Mouse (Mus musculus) lung, embryonic 16.5 days (tissue): ENCODE measurements around the gene Qpctl. TPM values are rescaled to one million over a fixed set of nuclear protein-coding genes. Genes with fewer than 3 reads are reported as not detected.
A peak's percentile ranks its signal among the peaks of the same experiment; 100 is the strongest.

ENCODE experiments used
- ATAC-seq: fragments of 200-750 bp; cut with Nextera tagmentation; 2 replicates; pipeline ENCODE4 v1.8.0; 2017; ENCODE audit warnings: low read depth, mild to moderate bottlenecking, moderate library complexity
- H3K27ac ChIP-seq: fragments of 300-500 bp; sonication (generic); 2 replicates; pipeline ENCODE4 v1.5.1; 2014; ENCODE audit warnings: mild to moderate bottlenecking, control low read depth, low read length
- H3K27me3 ChIP-seq: fragments of 300-500 bp; sonication (generic); 2 replicates; pipeline ENCODE4 v1.6.1; 2014; ENCODE audit warnings: low read depth, low read length, mixed read lengths; ENCODE audit not compliant: control insufficient read depth, insufficient read depth
- H3K36me3 ChIP-seq: fragments of 300-500 bp; sonication (generic); 2 replicates; pipeline ENCODE4 v1.6.1; 2014; ENCODE audit warnings: low read length; ENCODE audit not compliant: control insufficient read depth, insufficient read depth
- H3K4me1 ChIP-seq: fragments of 300-500 bp; sonication (generic); replicated peaks from 2 replicates; pipeline ENCODE4 v1.6.1; 2014; ENCODE audit warnings: low read length, mixed read lengths; ENCODE audit not compliant: control insufficient read depth, insufficient read depth
- H3K4me2 ChIP-seq: fragments of 300-500 bp; sonication (generic); 2 replicates; pipeline ENCODE4 v1.6.1; 2014; ENCODE audit warnings: low read depth, low read length, control low read depth
- H3K4me3 ChIP-seq: fragments of 300-500 bp; sonication (generic); 2 replicates; pipeline ENCODE4 v1.5.1; 2014; ENCODE audit warnings: mild to moderate bottlenecking, low read length, control low read depth
- H3K9ac ChIP-seq: fragments of 300-500 bp; sonication (generic); 2 replicates; pipeline ENCODE4 v1.6.1; 2014; ENCODE audit warnings: low read length, control low read depth
- H3K9me3 ChIP-seq: fragments of 300-500 bp; sonication (generic); 2 replicates; pipeline ENCODE4 v1.6.1; 2016; ENCODE audit warnings: low read length; ENCODE audit not compliant: control insufficient read depth
- WGBS: fragments of 180-500 bp; shearing (Covaris S2); extraction: QIAGEN DNeasy Blood & Tissue Kit; methylation state at CpG from one replicate; pipeline ENCODE4 v1.1.7; 2014; 5-methylcytosine and 5-hydroxymethylcytosine counted together
- polyA plus RNA-seq: library from polyadenylated mRNA; unstranded; fragments of >200 nt; fragmentation: Nextera tagmentation; extraction: Ambion mirVana; gene quantifications from 2 replicates; pipeline ENCODE4 v1.2.1, GENCODE M21; 2015

Qpctl gene
- polyA plus RNA-seq, 1 experiment from 2014 or later, result 15.7 TPM

DNA sequence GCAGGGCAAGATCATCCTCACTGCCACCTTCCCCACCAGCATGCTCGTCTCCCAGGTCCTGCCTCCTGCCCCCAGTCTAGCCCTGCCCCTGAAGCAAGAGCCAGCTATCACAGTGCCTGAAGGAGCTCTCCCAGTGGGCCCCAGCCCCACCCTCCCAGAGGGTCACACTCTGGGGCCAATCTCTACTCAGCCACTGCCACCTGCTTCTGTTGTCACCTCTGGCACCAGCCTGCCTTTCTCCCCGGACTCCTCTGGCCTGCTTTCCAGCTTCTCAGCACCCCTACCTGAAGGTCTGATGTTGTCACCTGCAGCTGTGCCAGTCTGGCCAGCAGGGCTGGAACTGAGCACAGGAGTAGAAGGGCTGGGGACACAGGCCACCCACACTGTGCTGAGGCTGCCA lies 51.9 kb downstream of the Qpctl start:
- Histone ChIP-seq H3K27ac (no peak overlapping the region), H3K4me3 (no peak overlapping the region), H3K27me3 (no peaks in the 10 kb centered on the region), H3K9ac (no peak overlapping the region), H3K4me1 (peaks cover 24% of the 10 kb centered on the region), H3K9me3 (no peaks in the 10 kb centered on the region), H3K4me2 (no peak overlapping the region), H3K36me3 (no peaks in the 10 kb centered on the region)
- 55% methylated on average over 2 of the region's 2 CpGs for WGBS
- no peak for ATAC-seq

DNA sequence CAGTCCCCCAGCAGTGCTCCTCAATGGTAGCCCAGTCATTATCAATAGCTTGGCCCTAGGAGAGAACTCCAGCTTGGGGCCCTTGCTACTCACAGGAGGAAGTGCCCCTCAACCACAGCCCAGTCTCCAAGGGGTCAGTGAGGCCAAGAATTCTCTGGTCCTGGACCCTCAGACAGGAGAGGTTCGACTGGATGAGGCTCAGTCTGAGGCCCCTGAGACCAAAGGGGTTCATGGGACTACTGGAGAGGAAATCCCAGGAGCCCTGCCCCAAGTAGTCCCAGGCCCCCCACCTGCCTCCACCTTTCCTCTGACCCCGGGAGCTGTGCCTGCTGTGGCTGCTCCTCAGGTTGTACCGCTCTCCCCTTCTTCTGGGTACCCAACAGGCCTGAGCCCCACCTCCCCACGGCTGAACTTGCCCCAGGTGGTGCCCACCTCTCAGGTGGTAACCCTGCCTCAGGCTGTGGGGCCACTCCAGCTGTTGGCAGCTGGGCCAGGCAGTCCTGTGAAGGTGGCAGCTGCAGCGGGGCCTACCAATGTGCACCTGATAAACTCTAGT lies 52.6 kb downstream of the Qpctl start:
- H3K9me3 ChIP-seq, result no peaks in the 10 kb centered on the region
- peak overlapping the region; percentile 67 for H3K4me3 ChIP-seq
- H3K27ac ChIP-seq, result no peak overlapping the region
- H3K9ac ChIP-seq, result peak overlapping the region; percentile 91
- ATAC-seq, result no peak
- H3K36me3 ChIP-seq, result 0 out of 2 replicates have a peak, but pooled peaks cover 2% of the 10 kb centered on the region
- WGBS, result 49% methylated on average over 5 of the region's 5 CpGs
- peaks cover 27% of the 10 kb centered on the region for H3K4me1 ChIP-seq
- H3K4me2 ChIP-seq, result peak overlapping the region; percentile 91
- H3K27me3 ChIP-seq, result no peaks in the 10 kb centered on the region

GRCm38 (mm10) chr7:19095751-19096110 lies 53.4 kb downstream of the Qpctl start:
- H3K4me2 ChIP-seq, result peak overlapping the region; percentile 91
- peak overlapping the region; percentile 99 for H3K27ac ChIP-seq
- H3K9ac ChIP-seq, result peak overlapping the region; percentile 91
- under 1% methylated on average over 19 of the region's 19 CpGs for WGBS
- H3K4me3 ChIP-seq, result peak overlapping the region; percentile 67
- ATAC-seq, result peak; percentile 23
- H3K9me3 ChIP-seq, result no peaks in the 10 kb centered on the region
- H3K27me3 ChIP-seq, result no peaks in the 10 kb centered on the region
- 0 out of 2 replicates have a peak, but pooled peaks cover 2% of the 10 kb centered on the region for H3K36me3 ChIP-seq
- peaks cover 27% of the 10 kb centered on the region for H3K4me1 ChIP-seq

DNA sequence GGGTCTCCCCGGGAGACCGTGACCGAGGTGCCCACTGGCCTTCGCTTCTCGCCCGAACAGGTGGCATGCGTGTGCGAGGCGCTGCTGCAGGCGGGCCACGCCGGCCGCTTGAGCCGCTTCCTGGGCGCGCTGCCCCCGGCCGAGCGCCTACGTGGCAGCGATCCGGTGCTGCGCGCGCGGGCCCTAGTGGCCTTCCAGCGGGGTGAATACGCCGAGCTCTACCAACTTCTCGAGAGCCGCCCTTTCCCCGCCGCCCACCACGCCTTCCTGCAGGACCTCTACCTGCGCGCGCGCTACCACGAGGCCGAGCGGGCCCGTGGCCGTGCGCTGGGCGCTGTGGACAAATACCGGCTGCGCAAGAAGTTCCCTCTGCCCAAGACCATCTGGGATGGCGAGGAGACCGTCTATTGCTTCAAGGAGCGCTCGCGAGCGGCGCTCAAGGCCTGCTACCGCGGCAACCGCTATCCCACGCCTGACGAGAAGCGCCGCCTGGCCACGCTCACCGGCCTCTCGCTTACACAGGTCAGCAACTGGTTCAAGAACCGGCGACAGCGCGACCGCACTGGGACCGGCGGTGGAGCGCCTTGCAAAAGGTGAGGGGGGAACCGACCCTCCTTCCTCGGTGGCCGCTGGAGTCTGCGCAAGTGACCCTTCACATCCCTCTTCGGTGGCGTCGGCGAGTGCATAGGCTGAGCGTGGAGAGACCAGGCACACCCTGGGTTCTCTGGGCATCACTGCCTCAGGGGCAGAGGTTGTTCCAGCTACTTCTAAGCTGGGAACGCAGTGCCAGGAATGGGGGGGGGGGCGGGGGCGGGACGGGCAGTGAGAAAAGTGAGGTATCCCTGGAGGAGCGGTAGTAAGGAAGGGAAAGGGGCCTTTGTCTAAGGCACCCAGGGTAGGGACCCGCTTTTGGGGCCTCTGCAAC lies 54.0 kb downstream of the Qpctl start:
- WGBS, result under 1% methylated on average over 84 of the region's 87 CpGs
- Histone ChIP-seq H3K9me3 (no peaks in the 10 kb centered on the region), H3K36me3 (0 out of 2 replicates have a peak, but pooled peaks cover 2% of the 10 kb centered on the region), H3K4me3 (peak overlapping the region; percentile 67), H3K4me1 (peaks cover 27% of the 10 kb centered on the region), H3K27me3 (no peaks in the 10 kb centered on the region), H3K27ac (peak overlapping the region; percentile 99), H3K4me2 (peak overlapping the region; percentile 91), H3K9ac (peak overlapping the region; percentile 91)
- no peak for ATAC-seq

GRCm38 (mm10) chr7:19094471-19094825 lies 54.6 kb downstream of the Qpctl start, which contains the start of gene Six5:
Six5 (plus strand) TSS chr7:19094594.
- Histone ChIP-seq H3K4me1 (peaks cover 27% of the 10 kb centered on the region), H3K36me3 (0 out of 2 replicates have a peak, but pooled peaks cover 2% of the 10 kb centered on the region), H3K9me3 (no peaks in the 10 kb centered on the region), H3K9ac (peak within 1 kb of the TSS; percentile 91), H3K4me3 (peak within 1 kb of the TSS; percentile 67), H3K27me3 (no peaks in the 10 kb centered on the region), H3K4me2 (peak within 1 kb of the TSS; percentile 91), H3K27ac (peak within 1 kb of the TSS; percentile 99)
- ATAC-seq, result peak; percentile 0; the same call in 1 of the 2 replicates
- 0% methylated on average over 24 of the region's 36 CpGs for WGBS

GRCm38 (mm10) chr7:19093537-19094385 lies 55.3 kb downstream of the Qpctl start:
- H3K27me3 ChIP-seq, result no peaks in the 10 kb centered on the region

GRCm38 (mm10) chr7:19093174-19093521 lies 55.9 kb downstream of the Qpctl start:
- Histone ChIP-seq H3K4me3 (peak overlapping the region; percentile 67), H3K4me2 (peak overlapping the region; percentile 91), H3K4me1 (peaks cover 27% of the 10 kb centered on the region), H3K9me3 (no peaks in the 10 kb centered on the region), H3K36me3 (0 out of 2 replicates have a peak, but pooled peaks cover 2% of the 10 kb centered on the region), H3K9ac (peak overlapping the region; percentile 62), H3K27me3 (no peaks in the 10 kb centered on the region), H3K27ac (peak overlapping the region; percentile 99)
- WGBS, result under 1% methylated on average over 10 of the region's 15 CpGs
- ATAC-seq, result peak; percentile 62

More at GRCm38 (mm10) chr7:19093537-19094385, 55.3 kb downstream of the Qpctl start:
- under 1% methylated on average over 45 of the region's 45 CpGs for WGBS
- Histone ChIP-seq H3K4me1 (peaks cover 27% of the 10 kb centered on the region), H3K9ac (peak overlapping the region; percentile 91), H3K4me2 (peak overlapping the region; percentile 91), H3K9me3 (no peaks in the 10 kb centered on the region), H3K27ac (peak overlapping the region; percentile 99), H3K36me3 (0 out of 2 replicates have a peak, but pooled peaks cover 2% of the 10 kb centered on the region), H3K4me3 (peak overlapping the region; percentile 67)
- ATAC-seq, result peak; percentile 87

GRCm38 (mm10) chr7:19092381-19093173 lies 56.5 kb downstream of the Qpctl start:
- no peaks in the 10 kb centered on the region for H3K9me3 ChIP-seq
- H3K9ac ChIP-seq, result peak overlapping the region; percentile 62
- peak; percentile 41 for ATAC-seq
- 0 out of 2 replicates have a peak, but pooled peaks cover 2% of the 10 kb centered on the region for H3K36me3 ChIP-seq
- peaks cover 27% of the 10 kb centered on the region for H3K4me1 ChIP-seq
- H3K4me2 ChIP-seq, result peak overlapping the region; percentile 91
- H3K27ac ChIP-seq, result peak overlapping the region; percentile 99
- WGBS, result 8% methylated on average over 38 of the region's 38 CpGs
- peak overlapping the region; percentile 67 for H3K4me3 ChIP-seq
- H3K27me3 ChIP-seq, result no peaks in the 10 kb centered on the region
